Mouse (Mus musculus) intestine, postnatal 0 days (tissue): ENCODE results near the gene Ifne. TPM values are rescaled to one million over a fixed set of nuclear protein-coding genes. Genes with fewer than 3 reads are reported as not detected.

Experiments
- ATAC-seq: fragments of 200-750 bp; cut with Nextera tagmentation; 2 replicates; pipeline ENCODE4 v1.8.0; 2017; ENCODE audit warnings: mild to moderate bottlenecking, moderate TSS enrichment, moderate library complexity
- H3K27ac ChIP-seq: fragments of 300-500 bp; sonication (generic); 2 replicates; pipeline ENCODE4 v1.5.1; 2014; ENCODE audit warnings: mild to moderate bottlenecking, low read depth, low read length, moderate library complexity
- H3K27me3 ChIP-seq: fragments of 300-500 bp; sonication (generic); replicated peaks from 2 replicates; pipeline ENCODE4 v1.6.1; 2014; ENCODE audit warnings: low read length, mixed read lengths; ENCODE audit not compliant: control insufficient read depth, insufficient read depth
- H3K36me3 ChIP-seq: fragments of 300-500 bp; sonication (generic); 2 replicates; pipeline ENCODE4 v1.6.1; 2014; ENCODE audit warnings: mild to moderate bottlenecking, moderate library complexity; ENCODE audit not compliant: control insufficient read depth, insufficient read depth
- H3K4me1 ChIP-seq: fragments of 300-500 bp; sonication (generic); replicated peaks from 2 replicates; pipeline ENCODE4 v1.6.1; 2014; ENCODE audit warnings: antibody characterized with exemption, low read length, mixed read lengths; ENCODE audit not compliant: control insufficient read depth, insufficient read depth
- H3K4me2 ChIP-seq: fragments of 300-500 bp; sonication (generic); replicated peaks from 2 replicates; pipeline ENCODE4 v1.6.1; 2014; ENCODE audit warnings: low read depth, mild to moderate bottlenecking, moderate library complexity
- H3K4me3 ChIP-seq: fragments of 300-500 bp; sonication (generic); 2 replicates; pipeline ENCODE4 v1.5.1; 2014; ENCODE audit warnings: low read depth, low read length
- H3K9ac ChIP-seq: fragments of 300-500 bp; sonication (generic); 2 replicates; pipeline ENCODE4 v1.6.1; 2014; ENCODE audit warnings: mild to moderate bottlenecking, low read depth, low read length
- H3K9me3 ChIP-seq: fragments of 300-500 bp; sonication (generic); 2 replicates; pipeline ENCODE4 v1.6.1; 2016; ENCODE audit warnings: mixed run types; ENCODE audit not compliant: control insufficient read depth
- CTCF ChIP-seq: sonication (generic); IDR thresholded peaks from 2 replicates; pipeline ENCODE4 v1.5.1; 2016; ENCODE audit warnings: low read depth, mild to moderate bottlenecking, control low read depth, antibody characterized with exemption, moderate library complexity
- WGBS: fragments of 180-500 bp; shearing (Covaris S2); extraction: QIAGEN DNeasy Blood & Tissue Kit; methylation state at CpG from one replicate; pipeline ENCODE4 v1.1.7; 2014; 5-methylcytosine and 5-hydroxymethylcytosine counted together
- polyA plus RNA-seq: library from polyadenylated mRNA; unstranded; fragments of >200 nt; fragmentation: Nextera tagmentation; extraction: Ambion mirVana; gene quantifications from 2 replicates; pipeline ENCODE4 v1.2.1, GENCODE M21; 2015

Gene Ifne
- polyA plus RNA-seq, 1 experiment from 2014 or later, result not detected

GRCm38 (mm10) chr4:88863309-88863708 lies 16.7 kb downstream of the Ifne start:
- H3K36me3 ChIP-seq, result no peaks in the 10 kb centered on the region
- no peak for ATAC-seq
- H3K4me2 ChIP-seq, result no peak overlapping the region
- WGBS, result 17% methylated on average over 7 of the region's 7 CpGs
- no peak overlapping the region for H3K27ac ChIP-seq
- no peak overlapping the region for H3K9ac ChIP-seq
- H3K4me3 ChIP-seq, result no peak overlapping the region
- no peaks in the 10 kb centered on the region for H3K9me3 ChIP-seq
- H3K4me1 ChIP-seq, result no peaks in the 10 kb centered on the region
- H3K27me3 ChIP-seq, result no peaks in the 10 kb centered on the region
- no peak for TF ChIP-seq CTCF

GRCm38 (mm10) chr4:88859214-88859613 lies 20.8 kb downstream of the Ifne start:
- no peak overlapping the region for H3K4me2 ChIP-seq
- H3K36me3 ChIP-seq, result no peaks in the 10 kb centered on the region
- no peaks in the 10 kb centered on the region for H3K9me3 ChIP-seq

GRCm38 (mm10) chr4:88851026-88851763 lies 28.8 kb downstream of the Ifne start:
- H3K9ac ChIP-seq, result no peak overlapping the region

More at GRCm38 (mm10) chr4:88859214-88859613, 20.8 kb downstream of the Ifne start:
- Histone ChIP-seq H3K27me3 (no peaks in the 10 kb centered on the region), H3K4me3 (no peak overlapping the region), H3K27ac (no peak overlapping the region), H3K4me1 (no peaks in the 10 kb centered on the region), H3K9ac (no peak overlapping the region)
- no peak for ATAC-seq
- TF ChIP-seq CTCF, result no peak

GRCm38 (mm10) chr4:88849698-88850097 lies 30.3 kb downstream of the Ifne start, which contains the start of gene Ifna1:
Gene Ifna1, plus strand, starts transcription at chr4:88850087.
- Histone ChIP-seq H3K4me3 (no peak within 1 kb of the TSS), H3K9ac (no peak within 1 kb of the TSS), H3K27me3 (no peaks in the 10 kb centered on the region), H3K4me2 (no peak within 1 kb of the TSS), H3K36me3 (no peaks in the 10 kb centered on the region), H3K9me3 (no peaks in the 10 kb centered on the region), H3K4me1 (no peaks in the 10 kb centered on the region), H3K27ac (no peak within 1 kb of the TSS)
- TF ChIP-seq CTCF, result no peak
- 77% methylated on average over 1 of the region's 1 CpGs for WGBS
- no peak for ATAC-seq

More at GRCm38 (mm10) chr4:88851026-88851763, 28.8 kb downstream of the Ifne start:
- ATAC-seq, result no peak
- H3K27ac ChIP-seq, result no peak overlapping the region
- H3K4me2 ChIP-seq, result no peak overlapping the region
- no peaks in the 10 kb centered on the region for H3K27me3 ChIP-seq
- H3K36me3 ChIP-seq, result no peaks in the 10 kb centered on the region
- 77% methylated on average over 4 of the region's 4 CpGs for WGBS
- no peaks in the 10 kb centered on the region for H3K4me1 ChIP-seq
- no peaks in the 10 kb centered on the region for H3K9me3 ChIP-seq
- no peak for TF ChIP-seq CTCF
- H3K4me3 ChIP-seq, result no peak overlapping the region

- no peaks in the 10 kb centered on the region for H3K9me3 ChIP-seq
- H3K27ac ChIP-seq, result no peak overlapping the region
- H3K36me3 ChIP-seq, result no peaks in the 10 kb centered on the region
- no peaks in the 10 kb centered on the region; the same call in 1 of the 2 replicates for H3K27me3 ChIP-seq
- H3K9ac ChIP-seq, result no peak overlapping the region
- H3K4me1 ChIP-seq, result no peaks in the 10 kb centered on the region
- ATAC-seq, result no peak
- WGBS, result 43% methylated on average over 2 of the region's 2 CpGs
- no peak overlapping the region for H3K4me3 ChIP-seq
- peak; percentile 43 for TF ChIP-seq CTCF
- no peak overlapping the region for H3K4me2 ChIP-seq
Observed at GRCm38 (mm10) chr4:88845334-88845733, 34.7 kb downstream of the Ifne start.

GRCm38 (mm10) chr4:88841438-88841911 lies 38.5 kb downstream of the Ifne start, which contains the start of gene Ifna4:
Gene Ifna4, plus strand, starts transcription at chr4:88841861.
- ATAC-seq, result no peak
- WGBS, result 61% methylated on average over 2 of the region's 2 CpGs
- H3K9ac ChIP-seq, result no peak within 1 kb of the TSS
- no peaks in the 10 kb centered on the region for H3K36me3 ChIP-seq
- no peak within 1 kb of the TSS for H3K4me2 ChIP-seq
- H3K27ac ChIP-seq, result no peak within 1 kb of the TSS
- no peaks in the 10 kb centered on the region for H3K9me3 ChIP-seq
- no peaks in the 10 kb centered on the region for H3K4me1 ChIP-seq
- TF ChIP-seq CTCF, result no peak
- no peak within 1 kb of the TSS for H3K4me3 ChIP-seq
- H3K27me3 ChIP-seq, result no peaks in the 10 kb centered on the region; the same call in 1 of the 2 replicates
